Mouse (Mus musculus) limb, embryonic 12.5 days (tissue): ENCODE measurements around the gene Grm1. TPM values are rescaled to one million over a fixed set of nuclear protein-coding genes. Genes with fewer than 3 reads are reported as not detected.
"Not testable (repeated sequence)": the region's sequence is repeated elsewhere in the genome, so short reads cannot be mapped to it uniquely, and the experiment has no call there.

Source experiments
- ATAC-seq: fragments of 200-750 bp; cut with Nextera tagmentation; 2 replicates; pipeline ENCODE4 v1.8.0; 2017; ENCODE audit warnings: low read depth, moderate TSS enrichment; ENCODE audit not compliant: insufficient number of reproducible peaks, insufficient read depth, low FRiP score, low TSS enrichment
- H3K27ac ChIP-seq: fragments of 300-500 bp; sonication (generic); 2 replicates; pipeline ENCODE4 v1.5.1; 2016; ENCODE audit warnings: mild to moderate bottlenecking, moderate library complexity
- H3K27me3 ChIP-seq: fragments of 300-500 bp; sonication (generic); 2 replicates; pipeline ENCODE4 v1.6.1; 2016; ENCODE audit warnings: mild to moderate bottlenecking, moderate library complexity
- H3K36me3 ChIP-seq: fragments of 300-500 bp; sonication (generic); 2 replicates; pipeline ENCODE4 v1.6.1; 2016; ENCODE audit warnings: mild to moderate bottlenecking, moderate library complexity
- H3K4me1 ChIP-seq: fragments of 300-500 bp; sonication (generic); replicated peaks from 2 replicates; pipeline ENCODE4 v1.6.1; 2016
- H3K4me2 ChIP-seq: fragments of 300-500 bp; sonication (generic); 2 replicates; pipeline ENCODE4 v1.6.1; 2016; ENCODE audit warnings: mild to moderate bottlenecking, moderate library complexity
- H3K4me3 ChIP-seq: fragments of 300-500 bp; sonication (generic); replicated peaks from 2 replicates; pipeline ENCODE4 v1.5.1; 2016; ENCODE audit warnings: mild to moderate bottlenecking
- H3K9ac ChIP-seq: fragments of 300-500 bp; sonication (generic); replicated peaks from 2 replicates; pipeline ENCODE4 v1.6.1; 2016; ENCODE audit warnings: mild to moderate bottlenecking, moderate library complexity
- H3K9me3 ChIP-seq: fragments of 300-500 bp; sonication (generic); 2 replicates; pipeline ENCODE4 v1.6.1; 2016; ENCODE audit warnings: mild to moderate bottlenecking, moderate library complexity
- WGBS: fragments of 180-500 bp; shearing (Covaris S2); methylation state at CpG from one replicate; pipeline ENCODE4 v1.1.7; 2016; 5-methylcytosine and 5-hydroxymethylcytosine counted together
- polyA plus RNA-seq: library from polyadenylated mRNA; unstranded; fragments of >200 nt; fragmentation: Nextera tagmentation; extraction: Ambion mirVana; gene quantifications from 2 replicates; pipeline ENCODE4 v1.2.1, GENCODE M21; 2016

Gene Grm1
- polyA plus RNA-seq, 1 experiment from 2014 or later = 0.03 TPM

DNA sequence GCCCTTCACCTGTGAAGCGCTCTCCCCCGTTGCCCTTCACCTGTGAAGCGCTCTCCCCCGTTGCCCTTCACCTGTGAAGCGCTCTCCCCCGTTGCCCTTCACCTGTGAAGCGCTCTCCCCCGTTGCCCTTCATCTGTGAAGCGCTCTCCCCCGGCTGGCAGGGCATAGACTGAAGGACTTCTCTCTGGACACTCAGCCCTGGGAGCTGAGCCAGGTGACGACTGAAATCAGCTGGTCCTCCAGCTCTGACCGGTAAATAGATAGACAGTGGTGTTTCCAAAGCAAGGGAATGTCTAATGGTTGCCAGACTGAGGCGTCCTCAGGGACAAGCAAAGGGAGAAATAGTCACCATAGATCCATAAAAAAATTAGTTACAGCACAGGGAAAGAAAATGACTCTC is 36.7 kb downstream of the Grm1 start:
- ATAC-seq, H3K27ac ChIP-seq, H3K27me3 ChIP-seq, H3K9ac ChIP-seq, H3K36me3 ChIP-seq, H3K4me3 ChIP-seq, H3K4me2 ChIP-seq, H3K9me3 ChIP-seq, H3K4me1 ChIP-seq: not testable (repeated sequence)
- WGBS = 65% methylated on average over 13 of the region's 13 CpGs

GRCm38 (mm10) chr10:11044455-11045106 is 37.6 kb downstream of the Grm1 start:
- 93% methylated on average over 1 of the region's 1 CpGs for WGBS
- no peaks in the 10 kb centered on the region for H3K4me1 ChIP-seq
- no peak for ATAC-seq
- no peaks in the 10 kb centered on the region for H3K9me3 ChIP-seq
- H3K4me2 ChIP-seq = no peak overlapping the region
- H3K36me3 ChIP-seq = no peaks in the 10 kb centered on the region
- no peaks in the 10 kb centered on the region for H3K27me3 ChIP-seq
- no peak overlapping the region for H3K27ac ChIP-seq
- H3K9ac ChIP-seq = no peak overlapping the region
- H3K4me3 ChIP-seq = no peak overlapping the region

DNA sequence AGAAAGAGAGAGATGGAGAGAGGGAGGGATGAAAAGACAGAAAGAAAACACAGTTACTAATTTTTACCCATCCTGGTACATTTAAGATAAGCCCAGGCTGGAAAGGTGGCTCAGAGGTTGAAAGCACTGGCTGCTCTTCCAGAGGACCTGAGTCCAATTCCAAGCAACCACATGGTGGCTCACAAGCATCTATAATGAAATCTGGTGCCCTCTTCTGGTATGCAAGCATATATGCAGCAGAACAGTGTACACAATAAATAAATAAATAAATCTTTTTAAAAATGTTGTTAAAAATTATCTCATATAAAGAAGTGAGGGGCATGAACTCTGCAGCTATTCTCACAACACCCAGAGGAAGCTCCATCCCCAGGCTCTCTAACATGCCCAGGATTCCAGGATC is 42.8 kb downstream of the Grm1 start:
- no peak for ATAC-seq

GRCm38 (mm10) chr10:11032221-11032620 is 49.9 kb downstream of the Grm1 start:
- H3K27me3 ChIP-seq = no peaks in the 10 kb centered on the region
- H3K9ac ChIP-seq = no peak overlapping the region
- H3K4me2 ChIP-seq = no peak overlapping the region
- WGBS = 58% methylated on average over 2 of the region's 2 CpGs
- no peaks in the 10 kb centered on the region for H3K9me3 ChIP-seq
- no peak overlapping the region for H3K4me3 ChIP-seq
- ATAC-seq = no peak
- H3K4me1 ChIP-seq = no peaks in the 10 kb centered on the region
- no peak overlapping the region for H3K27ac ChIP-seq
- H3K36me3 ChIP-seq = no peaks in the 10 kb centered on the region

More for the DNA sequence above, 42.8 kb downstream of the Grm1 start:
- Histone ChIP-seq H3K4me3 (no peak overlapping the region), H3K4me1 (no peaks in the 10 kb centered on the region), H3K9ac (no peak overlapping the region), H3K4me2 (no peak overlapping the region), H3K27ac (no peak overlapping the region), H3K36me3 (no peaks in the 10 kb centered on the region), H3K27me3 (no peaks in the 10 kb centered on the region), H3K9me3 (no peaks in the 10 kb centered on the region)

GRCm38 (mm10) chr10:11025764-11026518 is 56.2 kb downstream of the Grm1 start:
- Histone ChIP-seq H3K36me3 (no peaks in the 10 kb centered on the region), H3K4me2 (no peak overlapping the region), H3K4me1 (no peaks in the 10 kb centered on the region), H3K9ac (no peak overlapping the region), H3K27me3 (no peaks in the 10 kb centered on the region), H3K4me3 (no peak overlapping the region), H3K27ac (no peak overlapping the region), H3K9me3 (no peaks in the 10 kb centered on the region)
- WGBS = 58% methylated on average over 6 of the region's 6 CpGs
- ATAC-seq = no peak

DNA sequence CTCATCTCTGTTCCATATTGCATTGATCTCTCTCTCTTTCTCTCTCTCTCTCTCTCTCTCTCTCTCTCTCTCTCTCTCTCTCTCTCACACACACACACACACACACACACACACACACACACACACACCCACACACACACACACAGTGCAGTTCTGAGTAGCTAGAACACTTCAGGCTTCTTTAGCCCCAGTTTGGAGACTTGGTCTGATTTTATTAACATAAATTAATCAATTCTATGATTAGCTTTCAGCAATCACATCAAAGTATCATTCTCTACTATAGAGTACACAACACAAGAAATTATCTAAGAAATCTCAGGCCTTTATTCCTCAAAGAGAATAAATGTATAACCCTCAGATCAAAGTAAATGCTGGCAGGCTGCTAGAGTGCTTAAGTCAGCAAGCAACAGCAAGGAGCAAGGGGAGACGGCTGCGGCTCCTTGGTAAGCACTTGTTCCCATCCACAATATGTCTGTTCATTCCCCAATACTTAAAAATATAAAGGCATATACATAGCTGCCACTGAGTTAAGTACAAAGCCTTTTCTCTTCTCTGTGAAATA is 63.1 kb downstream of the Grm1 start:
- no peak for ATAC-seq
- Histone ChIP-seq H3K4me3 (no peak overlapping the region), H3K4me2 (no peak overlapping the region), H3K9me3 (no peaks in the 10 kb centered on the region), H3K27ac (no peak overlapping the region), H3K9ac (no peak overlapping the region), H3K4me1 (no peaks in the 10 kb centered on the region), H3K36me3 (no peaks in the 10 kb centered on the region), H3K27me3 (no peaks in the 10 kb centered on the region)
- WGBS = 72% methylated on average over 2 of the region's 2 CpGs

- no peak for ATAC-seq
- no peak overlapping the region for H3K4me2 ChIP-seq
- no peaks in the 10 kb centered on the region for H3K4me1 ChIP-seq
- H3K9me3 ChIP-seq = no peaks in the 10 kb centered on the region
- no peaks in the 10 kb centered on the region for H3K36me3 ChIP-seq
- no peak overlapping the region for H3K27ac ChIP-seq
- no peak overlapping the region for H3K9ac ChIP-seq
- 62% methylated on average over 3 of the region's 3 CpGs for WGBS
- H3K4me3 ChIP-seq = no peak overlapping the region
- H3K27me3 ChIP-seq = no peaks in the 10 kb centered on the region
These were observed 68.5 kb downstream of the Grm1 start for GRCm38 (mm10) chr10:11013653-11014052.

DNA sequence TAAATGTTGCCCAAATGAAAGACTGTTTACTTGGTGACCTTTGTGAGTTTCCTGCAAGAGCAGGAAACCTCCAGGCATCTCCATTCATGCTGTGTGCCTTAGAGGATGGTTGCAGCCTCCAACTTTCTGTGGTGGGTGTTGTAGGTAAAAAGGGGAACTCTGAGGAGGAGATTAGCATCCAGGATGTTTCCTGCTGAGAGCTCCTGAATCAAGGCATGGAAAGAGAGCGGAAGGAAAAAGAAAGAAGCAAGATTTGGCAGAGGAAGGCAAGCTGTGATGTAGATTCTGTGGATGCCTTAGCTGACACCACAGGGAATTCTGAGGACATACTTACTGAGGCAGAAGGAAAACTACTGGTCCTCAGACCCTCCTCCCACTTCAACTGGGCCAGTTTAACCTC is 85.4 kb downstream of the Grm1 start:
- no peak overlapping the region for H3K4me3 ChIP-seq
- no peak for ATAC-seq
- no peaks in the 10 kb centered on the region for H3K36me3 ChIP-seq
- H3K9ac ChIP-seq = no peak overlapping the region
- H3K9me3 ChIP-seq = no peaks in the 10 kb centered on the region
- H3K4me2 ChIP-seq = no peak overlapping the region
- no peaks in the 10 kb centered on the region for H3K27me3 ChIP-seq
- H3K27ac ChIP-seq = no peak overlapping the region
- no peaks in the 10 kb centered on the region for H3K4me1 ChIP-seq
- 39% methylated on average over 1 of the region's 1 CpGs for WGBS

DNA sequence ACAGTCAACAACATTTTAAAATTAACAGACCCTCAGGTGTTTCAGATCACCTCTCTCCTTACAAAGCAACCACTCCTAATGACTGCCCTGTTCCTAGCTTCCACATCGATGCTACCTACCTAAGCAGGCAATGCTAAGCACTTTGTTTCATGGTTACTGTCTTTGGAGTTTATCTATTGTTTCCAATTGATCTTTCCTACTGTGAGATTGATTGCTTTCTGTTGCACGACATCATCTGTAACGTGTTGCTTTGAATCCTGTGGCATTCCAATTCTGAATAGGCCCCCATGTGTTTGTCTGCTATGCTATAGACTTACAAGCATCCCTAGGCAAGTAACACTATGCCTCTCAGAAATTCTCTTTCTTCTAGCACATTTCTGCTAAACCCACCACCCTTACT is 90.4 kb downstream of the Grm1 start:
- H3K9ac ChIP-seq = no peak overlapping the region
- H3K36me3 ChIP-seq = no peaks in the 10 kb centered on the region
- WGBS = 75% methylated on average over 3 of the region's 3 CpGs
- no peak overlapping the region for H3K4me2 ChIP-seq
- H3K4me1 ChIP-seq = no peaks in the 10 kb centered on the region
- no peaks in the 10 kb centered on the region for H3K9me3 ChIP-seq
- no peak overlapping the region for H3K4me3 ChIP-seq
- no peak overlapping the region for H3K27ac ChIP-seq
- ATAC-seq = no peak
- no peaks in the 10 kb centered on the region for H3K27me3 ChIP-seq

GRCm38 (mm10) chr10:10971311-10971710 is 110.8 kb downstream of the Grm1 start:
- no peak overlapping the region for H3K4me2 ChIP-seq
- WGBS = 72% methylated on average over 2 of the region's 2 CpGs

GRCm38 (mm10) chr10:10964490-10965150 is 117.5 kb downstream of the Grm1 start:
- H3K4me3 ChIP-seq = no peak overlapping the region
- H3K4me1 ChIP-seq = no peaks in the 10 kb centered on the region
- H3K27me3 ChIP-seq = no peaks in the 10 kb centered on the region
- no peak overlapping the region for H3K27ac ChIP-seq
- no peak for ATAC-seq
- H3K4me2 ChIP-seq = no peak overlapping the region
- H3K36me3 ChIP-seq = no peaks in the 10 kb centered on the region
- 79% methylated on average over 6 of the region's 6 CpGs for WGBS
- H3K9me3 ChIP-seq = peaks cover 7% of the 10 kb centered on the region
- H3K9ac ChIP-seq = no peak overlapping the region

More at GRCm38 (mm10) chr10:10971311-10971710, 110.8 kb downstream of the Grm1 start:
- no peaks in the 10 kb centered on the region for H3K4me1 ChIP-seq
- no peaks in the 10 kb centered on the region for H3K27me3 ChIP-seq
- no peak overlapping the region for H3K9ac ChIP-seq
- ATAC-seq = no peak
- no peak overlapping the region for H3K27ac ChIP-seq
- no peak overlapping the region for H3K4me3 ChIP-seq
- H3K36me3 ChIP-seq = no peaks in the 10 kb centered on the region
- no peaks in the 10 kb centered on the region for H3K9me3 ChIP-seq
